Mouse (Mus musculus): ENCODE data around the gene Pheta2.
"Not testable (repeated sequence)": the region's sequence is repeated elsewhere in the genome, so short reads cannot be mapped to it uniquely, and the experiment has no call there.

Pheta2 gene

GRCm38 (mm10) chr15:82343368-82344287 lies 4.9 kb downstream of the Pheta2 start:
- DNase-seq = no peak

GRCm38 (mm10) chr15:82344971-82345370 lies 6.2 kb downstream of the Pheta2 start:
- no peak for DNase-seq

GRCm38 (mm10) chr15:82345820-82346470 lies 7.2 kb downstream of the Pheta2 start:
- DNase-seq = peak; percentile 97

DNA sequence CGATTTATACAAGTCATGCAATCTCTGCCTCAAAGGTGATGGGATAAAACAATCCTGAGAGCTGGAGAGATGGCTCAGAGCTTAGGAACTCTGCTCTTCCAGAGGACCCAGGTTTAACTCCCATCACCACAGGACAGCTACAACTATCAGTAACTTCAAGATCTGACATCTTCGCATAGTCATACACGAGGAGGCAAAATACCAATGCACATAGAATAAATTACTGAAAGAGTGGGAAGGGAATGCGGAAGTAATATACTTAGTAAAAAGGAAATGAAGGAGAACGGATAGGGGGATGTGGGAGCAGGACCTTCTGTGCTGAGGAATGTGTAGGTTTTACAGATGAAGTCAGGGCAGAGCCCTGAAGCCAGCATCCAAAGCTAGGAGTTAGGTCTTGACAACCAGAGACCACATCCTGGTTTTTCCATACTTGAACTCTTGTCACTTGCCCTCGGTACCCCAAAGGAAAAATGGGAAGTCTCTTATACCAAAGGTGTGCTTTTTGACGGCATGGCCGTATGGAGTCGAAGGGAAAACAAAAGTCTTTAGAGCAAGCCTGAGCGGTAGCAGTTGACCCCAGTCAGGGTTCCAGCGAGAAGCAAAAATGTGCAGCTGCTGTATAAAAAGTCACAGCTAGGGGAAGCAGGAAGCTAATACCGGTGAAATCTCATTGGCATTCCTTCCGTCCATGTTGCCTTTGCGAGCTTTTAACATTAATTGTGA lies 8.0 kb downstream of the Pheta2 start:
- no peak for DNase-seq

DNA sequence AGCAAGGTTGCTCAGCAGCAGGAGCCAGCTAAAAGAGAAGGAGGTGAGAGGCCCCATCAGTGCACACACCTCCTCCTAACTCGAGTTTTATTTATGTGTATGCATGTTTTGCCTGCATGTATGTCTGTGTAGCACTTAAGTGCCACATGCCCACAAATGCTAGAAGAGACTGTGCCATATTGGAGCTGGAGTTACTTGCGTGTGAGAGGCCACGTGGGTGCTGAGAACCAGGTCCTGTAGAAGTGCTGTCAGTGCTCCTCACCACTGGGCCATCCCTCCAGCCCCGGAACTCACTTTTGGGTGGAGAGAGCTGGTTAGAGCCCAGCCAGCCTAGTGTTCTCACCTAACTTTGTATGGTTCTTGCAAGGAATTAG lies 8.5 kb downstream of the Pheta2 start:
- no peak for DNase-seq

- DNase-seq = no peak
These were observed 9.1 kb downstream of the Pheta2 start for GRCm38 (mm10) chr15:82347852-82348251.

DNA sequence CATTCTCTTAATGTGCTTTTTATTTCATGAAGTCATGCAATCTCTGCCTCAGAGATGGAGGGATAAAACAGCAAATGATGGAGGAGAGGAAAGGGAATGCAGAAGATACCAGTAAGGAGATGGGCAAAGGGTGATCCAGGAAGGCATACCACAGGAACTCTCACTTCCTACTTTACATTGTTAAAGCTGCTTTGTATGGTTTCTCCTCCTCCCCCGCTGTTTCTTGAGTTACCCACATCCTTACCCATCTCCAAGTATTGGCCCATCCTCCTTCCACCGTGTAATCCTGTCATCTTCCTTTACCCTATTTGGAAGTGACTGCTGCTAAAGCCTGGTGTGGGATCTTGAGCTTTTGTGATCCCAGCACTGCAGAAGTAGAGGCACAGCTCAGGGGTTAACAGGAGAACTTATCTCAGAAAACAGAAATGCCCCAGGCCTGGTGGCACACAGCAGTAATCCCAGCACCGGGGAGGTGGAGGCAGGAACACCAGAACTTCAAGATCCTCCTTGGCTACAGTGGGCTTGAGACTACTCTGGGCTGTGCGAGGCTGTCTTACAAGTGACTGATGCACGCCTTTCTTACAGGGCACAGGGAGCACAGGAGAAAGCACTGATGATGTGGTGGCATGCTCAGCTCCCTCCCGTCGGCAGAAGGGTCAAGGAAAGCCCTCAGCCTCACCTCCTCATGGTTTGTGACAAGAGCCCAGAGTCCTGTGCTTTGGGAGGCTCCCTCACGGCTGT lies 9.7 kb downstream of the Pheta2 start:
- DNase-seq = no peak

DNA sequence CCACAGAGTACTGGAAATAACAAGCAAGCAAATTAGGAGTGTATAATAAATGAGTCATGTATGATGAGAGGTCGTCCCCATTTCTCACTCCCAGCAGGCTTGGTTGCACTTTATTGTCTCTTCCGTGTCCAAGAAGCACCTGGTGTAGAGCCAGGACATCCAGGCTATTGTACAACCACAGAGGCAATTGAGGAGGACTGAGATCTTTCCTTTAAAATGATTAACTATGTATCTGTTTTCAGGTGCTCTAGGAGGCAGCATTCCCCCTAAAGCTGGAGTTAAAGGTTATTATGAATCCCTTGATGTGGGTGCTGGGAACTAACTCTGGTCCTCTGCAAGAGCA lies 10.2 kb downstream of the Pheta2 start:
- no peak for DNase-seq

DNA sequence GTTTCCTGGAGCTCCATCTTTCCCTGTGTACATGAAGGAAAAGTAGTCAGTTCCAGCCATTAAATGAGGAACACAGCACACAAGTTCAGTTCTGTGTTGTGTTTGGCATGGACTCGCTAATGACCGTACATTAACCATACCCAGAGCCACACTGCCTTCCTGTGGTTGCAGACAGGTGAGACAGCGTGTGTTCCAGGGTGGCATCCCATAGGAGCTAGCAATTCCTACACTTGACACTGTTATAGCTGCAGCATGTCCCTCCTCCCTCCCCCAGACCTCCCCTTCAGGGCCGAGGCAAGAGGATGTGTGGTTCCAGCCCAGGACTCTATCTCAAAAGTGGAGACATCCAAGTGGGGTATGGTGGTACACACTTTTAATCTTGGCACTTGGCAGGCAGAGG lies 11.6 kb downstream of the Pheta2 start:
- DNase-seq = no peak

DNA sequence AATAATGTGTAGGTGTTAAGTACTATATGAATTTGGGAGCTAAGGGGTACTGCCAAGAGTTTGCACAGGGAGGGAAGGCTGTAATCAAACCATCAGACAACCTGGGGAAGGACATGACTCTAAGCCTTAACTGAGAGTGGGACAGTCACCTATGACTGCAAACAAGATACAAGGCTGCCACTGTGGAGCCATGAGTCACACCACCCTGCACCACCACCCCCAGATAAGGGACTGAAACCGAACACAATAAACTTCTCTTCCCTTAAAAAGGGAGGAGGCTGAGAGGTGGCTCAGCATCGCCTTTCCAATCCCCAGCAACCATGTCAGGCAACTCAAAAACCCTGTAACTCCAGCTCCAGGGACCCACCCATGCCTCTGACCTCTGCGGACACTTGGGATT lies 12.7 kb downstream of the Pheta2 start:
- no peak for DNase-seq

DNA sequence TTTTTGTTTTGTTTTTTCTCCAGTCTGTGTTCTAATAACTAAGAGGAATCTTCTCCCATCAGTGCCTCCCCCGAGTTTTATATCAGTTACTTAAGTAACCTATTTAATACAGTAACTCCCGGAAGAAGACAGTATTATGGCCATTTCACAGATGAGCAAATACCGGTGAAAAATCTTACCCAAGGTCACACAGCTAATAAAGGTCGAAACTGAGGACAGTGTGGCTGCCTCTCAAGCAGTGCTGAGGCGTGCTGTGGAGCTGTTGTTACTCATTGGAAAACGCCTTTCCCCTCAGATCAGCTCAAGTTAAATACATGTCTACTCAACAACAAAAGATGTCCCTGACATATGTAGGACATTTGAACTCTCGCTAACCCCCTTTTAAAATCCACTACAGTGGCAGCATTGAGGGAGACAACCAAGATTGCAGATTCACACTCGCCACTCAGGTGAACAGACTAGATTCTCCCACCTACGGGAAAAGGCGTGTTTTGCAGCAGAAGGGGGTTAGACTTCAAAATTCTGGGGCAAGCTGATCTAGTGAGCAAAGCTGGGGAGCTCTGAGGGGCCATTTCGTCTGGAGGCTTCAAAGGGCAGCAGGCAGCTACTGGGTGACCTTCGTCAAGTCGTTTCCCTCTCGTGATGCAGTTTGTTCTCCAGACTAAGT lies 14.5 kb downstream of the Pheta2 start:
- DNase-seq = no peak

GRCm38 (mm10) chr15:82353745-82354113 lies 15.0 kb downstream of the Pheta2 start:
- no peak for DNase-seq

GRCm38 (mm10) chr15:82354126-82354945 lies 15.6 kb downstream of the Pheta2 start, which contains the start of gene Ndufa6:
TSS of gene Ndufa6 (minus strand) at chr15:82354322.
- peak; percentile 97 for DNase-seq

GRCm38 (mm10) chr15:82358431-82359260 lies 19.9 kb downstream of the Pheta2 start:
- no peak for DNase-seq

GRCm38 (mm10) chr15:82361459-82362018 lies 22.8 kb downstream of the Pheta2 start:
- no peak for DNase-seq

DNA sequence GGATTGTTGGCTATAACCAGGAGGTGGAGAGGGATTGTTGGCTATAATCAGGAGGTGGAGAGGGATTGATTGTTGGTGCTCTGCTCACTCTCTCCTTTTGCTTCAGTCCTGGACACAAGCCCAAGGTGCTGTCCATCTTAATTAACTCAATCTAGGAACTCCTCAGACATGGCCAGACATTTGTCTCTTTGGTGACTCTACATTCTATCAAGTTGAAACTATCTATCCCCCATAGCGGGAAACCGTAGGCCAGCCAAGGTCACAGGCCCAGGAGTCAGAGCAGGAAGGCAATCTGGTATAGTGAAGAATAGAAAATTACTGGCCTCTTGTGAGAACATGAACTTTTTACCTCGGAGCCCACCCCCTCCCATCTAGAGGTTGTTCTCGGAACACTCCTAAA lies 23.5 kb downstream of the Pheta2 start:
- no peak for DNase-seq

- not testable (repeated sequence) for DNase-seq
These were observed 25.1 kb downstream of the Pheta2 start for GRCm38 (mm10) chr15:82363801-82364200.

GRCm38 (mm10) chr15:82364561-82364960 lies 25.8 kb downstream of the Pheta2 start:
- not testable (repeated sequence) for DNase-seq

DNA sequence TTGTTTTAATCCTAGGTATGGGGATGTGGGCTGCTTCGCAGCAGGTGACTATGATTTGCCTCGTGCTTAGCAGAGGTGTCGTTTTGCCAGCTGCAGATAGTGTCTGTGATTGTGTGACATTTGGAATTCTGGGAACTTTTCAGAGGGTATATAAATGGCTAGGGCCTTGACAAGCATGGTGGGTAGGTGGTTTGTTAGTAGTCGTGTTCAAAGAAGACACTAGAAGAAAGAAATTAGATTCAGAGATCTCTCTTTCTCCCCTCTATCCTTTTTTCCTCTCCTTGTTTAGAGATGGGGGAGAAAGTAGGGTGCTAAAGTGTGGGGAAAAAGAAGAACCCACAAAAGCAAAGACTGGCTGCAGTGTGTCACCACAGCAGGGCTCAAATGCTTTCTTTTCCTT lies 29.4 kb downstream of the Pheta2 start:
- no peak for DNase-seq

DNA sequence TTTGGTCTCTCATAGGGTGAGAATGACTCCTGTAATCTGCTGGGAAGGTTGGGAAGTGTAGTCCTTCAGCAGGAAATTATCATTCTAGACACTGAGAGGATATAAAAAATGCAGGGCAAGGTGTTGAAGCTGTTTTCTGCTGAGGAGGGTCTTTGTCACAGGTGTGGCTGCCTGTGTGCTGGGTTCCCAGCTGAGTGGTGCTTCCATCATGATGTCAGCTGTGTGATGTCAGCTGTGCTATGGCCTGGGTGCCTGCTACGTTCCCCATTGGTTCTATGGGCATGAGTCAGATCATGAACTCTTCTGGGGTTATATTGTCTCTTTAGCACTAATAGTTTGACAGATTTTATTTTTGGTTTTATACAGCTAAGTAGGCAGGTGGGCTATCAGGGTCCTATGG lies 30.1 kb downstream of the Pheta2 start:
- DNase-seq = no peak
